Mouse (Mus musculus): ENCODE data around the gene Cd2. TPM values are rescaled to one million over a fixed set of nuclear protein-coding genes. Genes with fewer than 3 reads are reported as not detected.
A peak's percentile ranks its signal among the peaks of the same experiment; 100 is the strongest.

Cd2 gene
- polyA plus RNA-seq, 1 experiment from 2014 or later, result 2.5 TPM

GRCm38 (mm10) chr3:101274041-101274770 is 13.5 kb downstream of the Cd2 start:
- ATAC-seq (no peak), DNase-seq (no peak)
- WGBS (ENCODE audit: insufficient replicate concordance), result 74% methylated on average over 12 of the region's 12 CpGs
- H3K27ac ChIP-seq (ENCODE audit: low read depth), result no peak overlapping the region
- H3K4me3 ChIP-seq (ENCODE audit: low read depth, low read length), result no peak overlapping the region
- TF ChIP-seq EP300 (IDR thresholded peaks at IDR 0.05; ENCODE audit: low read depth) (no peak), CTCF (IDR thresholded peaks at IDR 0.05; ENCODE audit: low read depth) (no peak)
- no peaks in the 10 kb centered on the region for H3K4me1 ChIP-seq (ENCODE audit: insufficient read depth)
- no peaks in the 10 kb centered on the region for H3K9me3 ChIP-seq (ENCODE audit: low read length)
- no peak overlapping the region for H3K4me2 ChIP-seq (ENCODE audit: low read depth, low read length)
- no peaks in the 10 kb centered on the region for H3K36me3 ChIP-seq (replicated peaks; ENCODE audit: insufficient read depth, low read length)
- H3K27me3 ChIP-seq (ENCODE audit: insufficient read depth, low read length), result 0 out of 2 replicates have a peak, but pooled peaks cover 2% of the 10 kb centered on the region
- H3K9ac ChIP-seq (replicated peaks), result no peak overlapping the region

DNA sequence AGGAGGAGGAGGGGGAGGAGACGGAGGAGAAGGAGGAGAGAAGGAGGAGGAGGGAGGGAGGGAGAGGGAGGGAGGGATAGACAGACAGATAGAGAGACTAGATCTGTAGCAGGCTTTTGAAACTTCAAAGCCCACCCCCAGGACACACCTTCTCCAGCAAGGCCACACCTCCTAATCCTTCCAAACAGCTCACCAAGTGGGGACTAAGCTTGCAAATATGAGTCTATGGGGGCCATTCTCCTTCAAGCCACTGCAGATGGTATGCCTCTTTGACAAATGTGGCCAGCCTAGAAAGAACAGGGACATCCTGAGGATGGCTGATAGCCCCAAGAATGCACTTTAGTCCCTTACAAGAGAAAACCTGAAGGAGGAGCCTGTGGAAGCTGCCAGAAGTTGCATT is 15.6 kb downstream of the Cd2 start:
- Histone ChIP-seq H3K27ac (ENCODE audit: low read depth) (no peak overlapping the region), H3K4me2 (ENCODE audit: low read depth, low read length) (no peak overlapping the region), H3K27me3 (ENCODE audit: insufficient read depth, low read length) (0 out of 2 replicates have a peak, but pooled peaks cover 2% of the 10 kb centered on the region), H3K9me3 (ENCODE audit: low read length) (no peaks in the 10 kb centered on the region), H3K4me1 (ENCODE audit: insufficient read depth) (no peaks in the 10 kb centered on the region), H3K9ac (replicated peaks) (no peak overlapping the region), H3K4me3 (ENCODE audit: low read depth, low read length) (no peak overlapping the region), H3K36me3 (replicated peaks; ENCODE audit: insufficient read depth, low read length) (no peaks in the 10 kb centered on the region)
- TF ChIP-seq EP300 (IDR thresholded peaks at IDR 0.05; ENCODE audit: low read depth) (no peak), CTCF (IDR thresholded peaks at IDR 0.05; ENCODE audit: low read depth) (no peak)
- ATAC-seq, result no peak
- 42% methylated on average over 1 of the region's 1 CpGs for WGBS (ENCODE audit: insufficient replicate concordance)
- no peak for DNase-seq

- H3K36me3 ChIP-seq (replicated peaks; ENCODE audit: insufficient read depth, low read length), result no peaks in the 10 kb centered on the region
- no peak overlapping the region for H3K4me2 ChIP-seq (ENCODE audit: low read depth, low read length)
- ATAC-seq (peak; percentile 33; the same call in 1 of the 2 replicates), DNase-seq (no peak)
- no peaks in the 10 kb centered on the region for H3K4me1 ChIP-seq (ENCODE audit: insufficient read depth)
- H3K27ac ChIP-seq (ENCODE audit: low read depth), result peak overlapping the region; percentile 29; the same call in 1 of the 2 replicates
- TF ChIP-seq EP300 (IDR thresholded peaks at IDR 0.05; ENCODE audit: low read depth) (no peak), CTCF (IDR thresholded peaks at IDR 0.05; ENCODE audit: low read depth) (no peak)
- no peak overlapping the region for H3K4me3 ChIP-seq (ENCODE audit: low read depth, low read length)
- no peaks in the 10 kb centered on the region for H3K9me3 ChIP-seq (ENCODE audit: low read length)
- 63% methylated on average over 5 of the region's 5 CpGs for WGBS (ENCODE audit: insufficient replicate concordance)
- H3K9ac ChIP-seq (replicated peaks), result no peak overlapping the region
- 0 out of 2 replicates have a peak, but pooled peaks cover 2% of the 10 kb centered on the region for H3K27me3 ChIP-seq (ENCODE audit: insufficient read depth, low read length)
Observed at GRCm38 (mm10) chr3:101270833-101271232, 16.9 kb downstream of the Cd2 start.

DNA sequence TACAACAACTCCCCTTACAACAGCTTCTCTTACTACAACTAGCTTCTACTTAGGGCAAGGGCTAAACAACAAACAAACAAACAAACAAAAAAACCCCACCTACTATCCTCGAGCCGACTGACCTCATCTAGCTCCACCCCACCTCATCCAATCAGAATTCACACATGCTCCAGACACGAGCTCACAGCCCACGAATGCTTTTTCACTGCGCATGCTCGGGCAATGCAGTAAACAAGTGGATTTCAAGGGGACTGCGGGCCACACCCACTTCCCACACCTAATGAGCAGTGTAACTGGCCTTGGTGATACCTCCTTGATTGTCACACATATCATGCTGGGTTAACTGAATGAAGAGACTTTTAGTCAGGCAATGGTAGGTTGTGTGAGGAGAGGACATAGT is 19.4 kb downstream of the Cd2 start:
- no peak for ATAC-seq
- H3K9me3 ChIP-seq (ENCODE audit: low read length), result no peaks in the 10 kb centered on the region
- DNase-seq, result no peak
- no peak overlapping the region for H3K4me2 ChIP-seq (ENCODE audit: low read depth, low read length)
- no peak overlapping the region for H3K9ac ChIP-seq (replicated peaks)
- H3K4me1 ChIP-seq (ENCODE audit: insufficient read depth), result no peaks in the 10 kb centered on the region
- H3K27me3 ChIP-seq (ENCODE audit: insufficient read depth, low read length), result no peaks in the 10 kb centered on the region
- no peak overlapping the region for H3K27ac ChIP-seq (ENCODE audit: low read depth)
- no peak overlapping the region for H3K4me3 ChIP-seq (ENCODE audit: low read depth, low read length)
- no peak for TF ChIP-seq EP300 (IDR thresholded peaks at IDR 0.05; ENCODE audit: low read depth)
- TF ChIP-seq CTCF (IDR thresholded peaks at IDR 0.05; ENCODE audit: low read depth), result no peak
- 78% methylated on average over 7 of the region's 7 CpGs for WGBS (ENCODE audit: insufficient replicate concordance)
- H3K36me3 ChIP-seq (replicated peaks; ENCODE audit: insufficient read depth, low read length), result no peaks in the 10 kb centered on the region

- WGBS (ENCODE audit: insufficient replicate concordance), result 48% methylated on average over 3 of the region's 3 CpGs
- H3K27me3 ChIP-seq (ENCODE audit: insufficient read depth, low read length), result no peaks in the 10 kb centered on the region
- ATAC-seq (no peak), DNase-seq (no peak)
- no peaks in the 10 kb centered on the region for H3K36me3 ChIP-seq (replicated peaks; ENCODE audit: insufficient read depth, low read length)
- no peak overlapping the region for H3K4me3 ChIP-seq (ENCODE audit: low read depth, low read length)
- H3K4me2 ChIP-seq (ENCODE audit: low read depth, low read length), result no peak overlapping the region
- no peak overlapping the region for H3K27ac ChIP-seq (ENCODE audit: low read depth)
- no peak for TF ChIP-seq EP300 (IDR thresholded peaks at IDR 0.05; ENCODE audit: low read depth)
- no peak for TF ChIP-seq CTCF (IDR thresholded peaks at IDR 0.05; ENCODE audit: low read depth)
- no peak overlapping the region for H3K9ac ChIP-seq (replicated peaks)
- H3K4me1 ChIP-seq (ENCODE audit: insufficient read depth), result no peaks in the 10 kb centered on the region
- no peaks in the 10 kb centered on the region for H3K9me3 ChIP-seq (ENCODE audit: low read length)
Observed at GRCm38 (mm10) chr3:101265561-101266091, 22.1 kb downstream of the Cd2 start.

GRCm38 (mm10) chr3:101258976-101259375 is 28.8 kb downstream of the Cd2 start:
- no peak for ATAC-seq

More at GRCm38 (mm10) chr3:101258976-101259375, 28.8 kb downstream of the Cd2 start:
- Histone ChIP-seq H3K36me3 (replicated peaks; ENCODE audit: insufficient read depth, low read length) (no peaks in the 10 kb centered on the region), H3K9ac (replicated peaks) (no peak overlapping the region), H3K9me3 (ENCODE audit: low read length) (no peaks in the 10 kb centered on the region), H3K4me3 (ENCODE audit: low read depth, low read length) (no peak overlapping the region), H3K4me1 (ENCODE audit: insufficient read depth) (no peaks in the 10 kb centered on the region), H3K4me2 (ENCODE audit: low read depth, low read length) (no peak overlapping the region), H3K27ac (ENCODE audit: low read depth) (no peak overlapping the region), H3K27me3 (ENCODE audit: insufficient read depth, low read length) (no peaks in the 10 kb centered on the region)
- WGBS (ENCODE audit: insufficient replicate concordance), result 34% methylated on average over 2 of the region's 2 CpGs
- DNase-seq, result no peak
- TF ChIP-seq CTCF (IDR thresholded peaks at IDR 0.05; ENCODE audit: low read depth) (no peak), EP300 (IDR thresholded peaks at IDR 0.05; ENCODE audit: low read depth) (no peak)

All from liver, postnatal 0 days (tissue).